Mouse (Mus musculus) lung, embryonic 15.5 days (tissue): ENCODE measurements around the gene Spryd3. TPM values are rescaled to one million over a fixed set of nuclear protein-coding genes. Genes with fewer than 3 reads are reported as not detected.
"Not testable (repeated sequence)": the region's sequence is repeated elsewhere in the genome, so short reads cannot be mapped to it uniquely, and the experiment has no call there.

Experiments
- ATAC-seq: fragments of 200-750 bp; cut with Nextera tagmentation; 2 replicates; pipeline ENCODE4 v1.8.0; 2017; ENCODE audit warnings: moderate number of reproducible peaks, borderline replicate concordance; ENCODE audit not compliant: low FRiP score, low TSS enrichment; ENCODE audit errors: extremely low read depth
- H3K27ac ChIP-seq: fragments of 300-500 bp; sonication (generic); 2 replicates; pipeline ENCODE4 v1.5.1; 2015; ENCODE audit warnings: moderate library complexity, mild to moderate bottlenecking, inconsistent platforms
- H3K27me3 ChIP-seq: fragments of 300-500 bp; sonication (generic); 2 replicates; pipeline ENCODE4 v1.6.1; 2015; ENCODE audit warnings: inconsistent platforms
- H3K36me3 ChIP-seq: fragments of 300-500 bp; sonication (generic); 2 replicates; pipeline ENCODE4 v1.6.1; 2015; ENCODE audit warnings: inconsistent platforms
- H3K4me1 ChIP-seq: fragments of 300-500 bp; sonication (generic); 2 replicates; pipeline ENCODE4 v1.6.1; 2015; ENCODE audit warnings: inconsistent platforms
- H3K4me2 ChIP-seq: fragments of 300-500 bp; sonication (generic); 2 replicates; pipeline ENCODE4 v1.6.1; 2015; ENCODE audit warnings: inconsistent platforms, mild to moderate bottlenecking, moderate library complexity
- H3K4me3 ChIP-seq: fragments of 300-500 bp; sonication (generic); 2 replicates; pipeline ENCODE4 v1.5.1; 2015; ENCODE audit warnings: mild to moderate bottlenecking, inconsistent platforms
- H3K9ac ChIP-seq: fragments of 300-500 bp; sonication (generic); 2 replicates; pipeline ENCODE4 v1.6.1; 2015; ENCODE audit warnings: inconsistent platforms
- H3K9me3 ChIP-seq: fragments of 300-500 bp; sonication (generic); 2 replicates; pipeline ENCODE4 v1.6.1; 2016; ENCODE audit warnings: inconsistent platforms
- WGBS: fragments of 180-500 bp; shearing (Covaris S2); methylation state at CpG from one replicate; pipeline ENCODE4 v1.1.7; 2015; 5-methylcytosine and 5-hydroxymethylcytosine counted together
- polyA plus RNA-seq: library from polyadenylated mRNA; unstranded; fragments of >200 nt; fragmentation: Nextera tagmentation; extraction: Ambion mirVana; gene quantifications from 2 replicates; pipeline ENCODE4 v1.2.1, GENCODE M21; 2015

Spryd3 gene
- polyA plus RNA-seq, 1 experiment from 2014 or later: 20.5 TPM

- Histone ChIP-seq H3K4me1 (peaks cover 11% of the 10 kb centered on the region), H3K9me3 (no peaks in the 10 kb centered on the region), H3K4me3 (no peak overlapping the region), H3K36me3 (no peaks in the 10 kb centered on the region), H3K9ac (no peak overlapping the region), H3K27ac (no peak overlapping the region), H3K4me2 (no peak overlapping the region), H3K27me3 (no peaks in the 10 kb centered on the region)
- 30% methylated on average over 6 of the region's 6 CpGs for WGBS
- ATAC-seq: no peak
These were observed 29.6 kb upstream of the Spryd3 start for GRCm38 (mm10) chr15:102165468-102166100.

GRCm38 (mm10) chr15:102163900-102164693 is 28.1 kb upstream of the Spryd3 start:
- Histone ChIP-seq H3K36me3 (no peaks in the 10 kb centered on the region), H3K9ac (no peak overlapping the region), H3K9me3 (no peaks in the 10 kb centered on the region), H3K4me1 (peaks cover 11% of the 10 kb centered on the region), H3K27ac (no peak overlapping the region), H3K27me3 (no peaks in the 10 kb centered on the region), H3K4me3 (no peak overlapping the region), H3K4me2 (no peak overlapping the region)
- no peak for ATAC-seq
- 50% methylated on average over 3 of the region's 3 CpGs for WGBS

GRCm38 (mm10) chr15:102160415-102161060 is 24.5 kb upstream of the Spryd3 start:
- Histone ChIP-seq H3K4me1 (peaks cover 3% of the 10 kb centered on the region; the same call in 1 of the 2 replicates), H3K27ac (no peak overlapping the region)
- 53% methylated on average over 27 of the region's 27 CpGs for WGBS

GRCm38 (mm10) chr15:102156836-102157235 is 20.8 kb upstream of the Spryd3 start:
- H3K9ac ChIP-seq: no peak overlapping the region

More at GRCm38 (mm10) chr15:102160415-102161060, 24.5 kb upstream of the Spryd3 start:
- Histone ChIP-seq H3K27me3 (no peaks in the 10 kb centered on the region), H3K4me2 (no peak overlapping the region), H3K4me3 (no peak overlapping the region), H3K36me3 (no peaks in the 10 kb centered on the region), H3K9me3 (no peaks in the 10 kb centered on the region), H3K9ac (no peak overlapping the region)
- no peak for ATAC-seq

GRCm38 (mm10) chr15:102155006-102155405 is 19.0 kb upstream of the Spryd3 start:
- H3K4me2 ChIP-seq, H3K9me3 ChIP-seq, ATAC-seq, H3K36me3 ChIP-seq, H3K27me3 ChIP-seq, H3K27ac ChIP-seq, H3K9ac ChIP-seq, H3K4me3 ChIP-seq: not testable (repeated sequence)
- 84% methylated on average over 6 of the region's 6 CpGs for WGBS
- peaks cover 13% of the 10 kb centered on the region for H3K4me1 ChIP-seq

More at GRCm38 (mm10) chr15:102156836-102157235, 20.8 kb upstream of the Spryd3 start:
- H3K36me3 ChIP-seq: no peaks in the 10 kb centered on the region
- H3K27me3 ChIP-seq: no peaks in the 10 kb centered on the region
- no peaks in the 10 kb centered on the region for H3K9me3 ChIP-seq
- H3K4me2 ChIP-seq: no peak overlapping the region
- 39% methylated on average over 20 of the region's 20 CpGs for WGBS
- no peak overlapping the region for H3K27ac ChIP-seq
- H3K4me1 ChIP-seq: 0 out of 2 replicates have a peak, but pooled peaks cover 3% of the 10 kb centered on the region
- no peak overlapping the region for H3K4me3 ChIP-seq
- 0 out of 2 replicates have a peak, but pooled peaks have one; percentile 44 for ATAC-seq

- Histone ChIP-seq H3K27ac (no peak overlapping the region), H3K9ac (no peak overlapping the region), H3K27me3 (no peaks in the 10 kb centered on the region), H3K4me3 (no peak overlapping the region), H3K4me1 (peaks cover 13% of the 10 kb centered on the region), H3K36me3 (no peaks in the 10 kb centered on the region), H3K9me3 (no peaks in the 10 kb centered on the region), H3K4me2 (no peak overlapping the region)
- ATAC-seq: no peak
- 35% methylated on average over 4 of the region's 4 CpGs for WGBS
These were observed 16.6 kb upstream of the Spryd3 start for GRCm38 (mm10) chr15:102152646-102153045.

- no peak within 1 kb of the TSS for H3K4me3 ChIP-seq
- no peak for ATAC-seq
- WGBS: 28% methylated on average over 20 of the region's 20 CpGs
- H3K4me1 ChIP-seq: peaks cover 10% of the 10 kb centered on the region
- peaks cover 7% of the 10 kb centered on the region for H3K27me3 ChIP-seq
- no peaks in the 10 kb centered on the region for H3K36me3 ChIP-seq
- H3K4me2 ChIP-seq: 0 out of 2 replicates have a peak within 1 kb of the TSS, but pooled peaks have one; percentile 14
- H3K9me3 ChIP-seq: no peaks in the 10 kb centered on the region
- H3K9ac ChIP-seq: peak within 1 kb of the TSS; percentile 2; the same call in 1 of the 2 replicates
- H3K27ac ChIP-seq: no peak within 1 kb of the TSS
These were observed 14.5 kb upstream of the Spryd3 start, which contains the start of gene Soat2 for GRCm38 (mm10) chr15:102150301-102151135. Gene Soat2, plus strand, starts transcription at chr15:102150526.

GRCm38 (mm10) chr15:102149561-102149960 is 13.5 kb upstream of the Spryd3 start:
- Histone ChIP-seq H3K36me3 (no peaks in the 10 kb centered on the region), H3K4me2 (no peak overlapping the region), H3K27ac (no peak overlapping the region), H3K27me3 (peaks cover 17% of the 10 kb centered on the region), H3K4me1 (peaks cover 14% of the 10 kb centered on the region), H3K4me3 (no peak overlapping the region), H3K9ac (no peak overlapping the region), H3K9me3 (no peaks in the 10 kb centered on the region)
- ATAC-seq: no peak
- WGBS: 68% methylated on average over 4 of the region's 4 CpGs

- Histone ChIP-seq H3K36me3 (no peaks in the 10 kb centered on the region), H3K4me3 (no peak overlapping the region), H3K4me1 (peaks cover 31% of the 10 kb centered on the region), H3K27me3 (peaks cover 27% of the 10 kb centered on the region), H3K9me3 (no peaks in the 10 kb centered on the region), H3K27ac (no peak overlapping the region), H3K4me2 (no peak overlapping the region), H3K9ac (no peak overlapping the region)
- WGBS: 51% methylated on average over 16 of the region's 16 CpGs
- ATAC-seq: no peak
These were observed 11.8 kb upstream of the Spryd3 start for GRCm38 (mm10) chr15:102147674-102148402.

- no peak overlapping the region for H3K27ac ChIP-seq
- H3K27me3 ChIP-seq: peaks cover 27% of the 10 kb centered on the region
- ATAC-seq: no peak
- no peaks in the 10 kb centered on the region for H3K36me3 ChIP-seq
- peaks cover 37% of the 10 kb centered on the region for H3K4me1 ChIP-seq
- H3K4me3 ChIP-seq: no peak overlapping the region
- H3K4me2 ChIP-seq: no peak overlapping the region
- WGBS: 3% methylated on average over 1 of the region's 1 CpGs
- H3K9me3 ChIP-seq: no peaks in the 10 kb centered on the region
- no peak overlapping the region for H3K9ac ChIP-seq
These were observed 10.8 kb upstream of the Spryd3 start for GRCm38 (mm10) chr15:102146882-102147281.

- Histone ChIP-seq H3K27ac (no peak overlapping the region), H3K4me1 (peaks cover 37% of the 10 kb centered on the region), H3K9ac (no peak overlapping the region), H3K9me3 (no peaks in the 10 kb centered on the region), H3K4me3 (no peak overlapping the region), H3K27me3 (peaks cover 27% of the 10 kb centered on the region), H3K36me3 (no peaks in the 10 kb centered on the region), H3K4me2 (no peak overlapping the region)
- WGBS: 74% methylated on average over 5 of the region's 5 CpGs
- no peak for ATAC-seq
These were observed 10.1 kb upstream of the Spryd3 start for GRCm38 (mm10) chr15:102146089-102146488.
